Mouse (Mus musculus) adrenal gland, adult 2 months (tissue): Measurements from ENCODE around the gene Kctd8. TPM values are rescaled to one million over a fixed set of nuclear protein-coding genes. Genes with fewer than 3 reads are reported as not detected.

Experiments used
- DNase-seq: peaks from one replicate; pipeline ENCODE4 v3.0.0; 2021
- microRNA-seq, 2 experiments: library from miRNA; unstranded; fragments of <30 nt; microRNA quantifications; one replicate each; pipeline ENCODE4 v1.2.0; 2021
- polyA plus RNA-seq: library from polyadenylated mRNA; depleted of rRNA; stranded (reverse); fragments of >200 nt; gene quantifications from 2 replicates; pipeline ENCODE4 v1.2.3, GENCODE M21; 2012; rRNA removed
- total RNA-seq, 2 experiments: library from RNA; stranded (reverse); gene quantifications; 2 replicates each; pipeline ENCODE4 v1.2.3; 2021

Kctd8 gene
- total and polyA plus RNA-seq, 3 experiments = 0.28 to 1.3 (median 0.40) TPM

- DNase-seq = no peak
Observed at GRCm38 (mm10) chr5:69156489-69156888, 185.0 kb downstream of the Kctd8 start.

GRCm38 (mm10) chr5:69145827-69146226 is 195.7 kb downstream of the Kctd8 start:
- no peak for DNase-seq

- DNase-seq = no peak
Observed at GRCm38 (mm10) chr5:69141082-69141481, 200.4 kb downstream of the Kctd8 start.

- DNase-seq = no peak
Observed at GRCm38 (mm10) chr5:69108718-69109117, 232.8 kb downstream of the Kctd8 start.

- DNase-seq = no peak
Observed at GRCm38 (mm10) chr5:69088912-69089311, 252.6 kb downstream of the Kctd8 start.

Small RNAs within 50 kb of the gene (microRNA-seq; reads per million reads assigned to microRNA genes)
- 0 reads per million in 2 experiments for gene Gm24368

Other genes with a start within 250 kb of the Kctd8 start
- not detected for gene Yipf7, start 201.0 kb upstream of the Kctd8 start, total RNA-seq
- not detected in 2 replicates for gene Yipf7, start 201.0 kb upstream of the Kctd8 start, polyA plus RNA-seq
- gene Guf1, start 215.2 kb upstream of the Kctd8 start, total RNA-seq = 10 to 100 TPM; 16.5 to 20.0 TPM
- 21.0 and 27.1 TPM in 2 replicates for gene Guf1, start 215.2 kb upstream of the Kctd8 start, polyA plus RNA-seq